Mouse (Mus musculus) stomach, postnatal 0 days (tissue): ENCODE measurements around the gene 1700001P01Rik. TPM values are rescaled to one million over a fixed set of nuclear protein-coding genes. Genes with fewer than 3 reads are reported as not detected.

Experiments used
- ATAC-seq: fragments of 200-750 bp; cut with Nextera tagmentation; 2 replicates; pipeline ENCODE4 v1.8.0; 2017; ENCODE audit not compliant: low FRiP score, low TSS enrichment
- DNase-seq: peaks from one replicate; pipeline ENCODE4 v3.0.0-alpha.2; 2016; ENCODE audit warnings: low spot score
- H3K27ac ChIP-seq: fragments of 300-500 bp; sonication (generic); replicated peaks from 2 replicates; pipeline ENCODE4 v1.5.1; 2014; ENCODE audit warnings: mild to moderate bottlenecking, control low read depth
- H3K27me3 ChIP-seq: fragments of 300-500 bp; sonication (generic); 2 replicates; pipeline ENCODE4 v1.6.1; 2014; ENCODE audit warnings: low read length; ENCODE audit not compliant: control insufficient read depth, insufficient read depth
- H3K36me3 ChIP-seq: fragments of 300-500 bp; sonication (generic); 2 replicates; pipeline ENCODE4 v1.6.1; 2014; ENCODE audit warnings: low read length, mixed read lengths; ENCODE audit not compliant: control insufficient read depth, insufficient read depth
- H3K4me1 ChIP-seq: fragments of 300-500 bp; sonication (generic); replicated peaks from 2 replicates; pipeline ENCODE4 v1.6.1; 2014; ENCODE audit warnings: antibody characterized with exemption; ENCODE audit not compliant: control insufficient read depth, insufficient read depth
- H3K4me2 ChIP-seq: fragments of 300-500 bp; sonication (generic); replicated peaks from 2 replicates; pipeline ENCODE4 v1.6.1; 2014; ENCODE audit warnings: low read depth, mild to moderate bottlenecking, control low read depth, moderate library complexity
- H3K4me3 ChIP-seq: fragments of 300-500 bp; sonication (generic); 2 replicates; pipeline ENCODE4 v1.5.1; 2014; ENCODE audit warnings: low read depth, low read length, control low read depth
- H3K9ac ChIP-seq: fragments of 300-500 bp; sonication (generic); 2 replicates; pipeline ENCODE4 v1.6.1; 2014; ENCODE audit warnings: mild to moderate bottlenecking, low read length, control low read depth, mixed read lengths
- H3K9me3 ChIP-seq: fragments of 300-500 bp; sonication (generic); 2 replicates; pipeline ENCODE4 v1.6.1; 2016; ENCODE audit warnings: low read length; ENCODE audit not compliant: control insufficient read depth
- CTCF ChIP-seq: IDR thresholded peaks from 2 replicates; pipeline ENCODE4 v1.5.1; 2016; ENCODE audit warnings: antibody characterized with exemption, low read depth, mild to moderate bottlenecking, moderate library complexity
- EP300 ChIP-seq: optimal IDR thresholded peaks from 2 replicates; pipeline ENCODE3; 2016; ENCODE audit warnings: antibody characterized with exemption
- WGBS: fragments of 180-500 bp; shearing (Covaris S2); extraction: QIAGEN DNeasy Blood & Tissue Kit; methylation state at CpG from one replicate; pipeline ENCODE4 v1.1.7; 2014; 5-methylcytosine and 5-hydroxymethylcytosine counted together
- polyA plus RNA-seq: library from polyadenylated mRNA; unstranded; fragments of >200 nt; fragmentation: Nextera tagmentation; extraction: Ambion mirVana; gene quantifications from 2 replicates; pipeline ENCODE4 v1.2.1, GENCODE M21; 2015

1700001P01Rik gene
- polyA plus RNA-seq, 1 experiment from 2014 or later, result not detected

- WGBS, result 35% methylated on average over 5 of the region's 5 CpGs
- H3K27me3 ChIP-seq, result no peaks in the 10 kb centered on the region
- no peak overlapping the region for H3K4me3 ChIP-seq
- DNase-seq (peak; percentile 76), ATAC-seq (peak; percentile 31)
- H3K4me2 ChIP-seq, result no peak overlapping the region
- H3K27ac ChIP-seq, result peak overlapping the region; percentile 56
- peaks cover 12% of the 10 kb centered on the region for H3K4me1 ChIP-seq
- TF ChIP-seq CTCF, result no peak
- TF ChIP-seq EP300, result no peak
- H3K9me3 ChIP-seq, result no peaks in the 10 kb centered on the region
- peaks cover 6% of the 10 kb centered on the region; the same call in 1 of the 2 replicates for H3K36me3 ChIP-seq
- H3K9ac ChIP-seq, result no peak overlapping the region
Observed at GRCm38 (mm10) chr11:97817379-97817778, 41.7 kb upstream of the 1700001P01Rik start.

GRCm38 (mm10) chr11:97816916-97817315 lies 41.2 kb upstream of the 1700001P01Rik start:
- Histone ChIP-seq H3K9ac (no peak overlapping the region), H3K4me2 (no peak overlapping the region), H3K9me3 (no peaks in the 10 kb centered on the region), H3K27ac (peak overlapping the region; percentile 63), H3K4me3 (no peak overlapping the region), H3K27me3 (no peaks in the 10 kb centered on the region), H3K36me3 (peaks cover 6% of the 10 kb centered on the region; the same call in 1 of the 2 replicates), H3K4me1 (peaks cover 13% of the 10 kb centered on the region)
- 56% methylated on average over 9 of the region's 9 CpGs for WGBS
- TF ChIP-seq EP300 (no peak), CTCF (no peak)
- DNase-seq, result no peak
- no peak for ATAC-seq

- Histone ChIP-seq H3K9me3 (no peaks in the 10 kb centered on the region), H3K27me3 (no peaks in the 10 kb centered on the region), H3K4me3 (no peak overlapping the region), H3K4me2 (no peak overlapping the region), H3K9ac (no peak overlapping the region), H3K4me1 (peaks cover 13% of the 10 kb centered on the region), H3K36me3 (peaks cover 2% of the 10 kb centered on the region; the same call in 1 of the 2 replicates), H3K27ac (peak overlapping the region; percentile 56)
- no peak for ATAC-seq
- no peak for DNase-seq
- no peak for TF ChIP-seq CTCF
- TF ChIP-seq EP300, result no peak
- 47% methylated on average over 5 of the region's 5 CpGs for WGBS
Observed at GRCm38 (mm10) chr11:97816176-97816575, 40.5 kb upstream of the 1700001P01Rik start.

- no peaks in the 10 kb centered on the region for H3K9me3 ChIP-seq
- H3K4me1 ChIP-seq, result peaks cover 13% of the 10 kb centered on the region
- no peak overlapping the region for H3K4me2 ChIP-seq
- ATAC-seq, result no peak
- no peak for DNase-seq
- H3K36me3 ChIP-seq, result peaks cover 2% of the 10 kb centered on the region; the same call in 1 of the 2 replicates
- peak overlapping the region; percentile 56; the same call in 1 of the 2 replicates for H3K27ac ChIP-seq
- H3K4me3 ChIP-seq, result no peak overlapping the region
- TF ChIP-seq EP300, result no peak
- TF ChIP-seq CTCF, result no peak
- H3K9ac ChIP-seq, result peak overlapping the region; percentile 13; the same call in 1 of the 2 replicates
- H3K27me3 ChIP-seq, result no peaks in the 10 kb centered on the region
- 66% methylated on average over 11 of the region's 11 CpGs for WGBS
Observed at GRCm38 (mm10) chr11:97815736-97816135, 40.0 kb upstream of the 1700001P01Rik start.

- H3K9ac ChIP-seq, result no peak overlapping the region
- no peak for ATAC-seq
- WGBS, result 44% methylated on average over 17 of the region's 17 CpGs
Observed at GRCm38 (mm10) chr11:97813746-97814515, 38.2 kb upstream of the 1700001P01Rik start.

GRCm38 (mm10) chr11:97813085-97813484 lies 37.4 kb upstream of the 1700001P01Rik start:
- Histone ChIP-seq H3K27ac (peak overlapping the region; percentile 42), H3K9ac (0 out of 2 replicates have a peak overlapping the region, but pooled peaks have one; percentile 5), H3K4me1 (peaks cover 31% of the 10 kb centered on the region), H3K36me3 (0 out of 2 replicates have a peak, but pooled peaks cover 5% of the 10 kb centered on the region), H3K9me3 (no peaks in the 10 kb centered on the region), H3K4me2 (no peak overlapping the region), H3K27me3 (no peaks in the 10 kb centered on the region), H3K4me3 (no peak overlapping the region)
- 40% methylated on average over 7 of the region's 7 CpGs for WGBS
- DNase-seq, result peak; percentile 78
- TF ChIP-seq CTCF, result no peak
- no peak for TF ChIP-seq EP300
- peak; percentile 60 for ATAC-seq

More at GRCm38 (mm10) chr11:97813746-97814515, 38.2 kb upstream of the 1700001P01Rik start:
- Histone ChIP-seq H3K4me1 (peaks cover 23% of the 10 kb centered on the region), H3K4me2 (no peak overlapping the region), H3K9me3 (no peaks in the 10 kb centered on the region), H3K27me3 (no peaks in the 10 kb centered on the region), H3K4me3 (no peak overlapping the region), H3K27ac (peak overlapping the region; percentile 42), H3K36me3 (peaks cover 5% of the 10 kb centered on the region; the same call in 1 of the 2 replicates)
- no peak for TF ChIP-seq CTCF
- no peak for TF ChIP-seq EP300
- peak; percentile 51 for DNase-seq
